Mouse (Mus musculus): Measurements from ENCODE around the gene Cadm1. TPM values are rescaled to one million over a fixed set of nuclear protein-coding genes. Genes with fewer than 3 reads are reported as not detected.

Cadm1 gene
- polyA plus RNA-seq, 1 experiment: 9.3 TPM

GRCm38 (mm10) chr9:47866001-47866400 lies 336.0 kb downstream of the Cadm1 start:
- Histone ChIP-seq H3K4me2 (ENCODE audit: low read depth) (no peak overlapping the region), H3ac (ENCODE audit: control insufficient read depth, insufficient read length) (no peak overlapping the region), H3K27me3 (ENCODE audit: control insufficient read depth, insufficient read depth, insufficient read length) (peaks cover 10% of the 10 kb centered on the region)

GRCm38 (mm10) chr9:47867474-47867873 lies 337.5 kb downstream of the Cadm1 start:
- TF ChIP-seq TCF12 (IDR thresholded peaks at IDR 0.05; ENCODE audit: insufficient read depth, poor library complexity, severe bottlenecking): no peak
- no peak for TF ChIP-seq POLR2AphosphoS2 (IDR thresholded peaks at IDR 0.05; ENCODE audit: insufficient read length, low read depth)
- no peak for TF ChIP-seq E2F4 (IDR thresholded peaks at IDR 0.05; ENCODE audit: insufficient read depth)
- TF ChIP-seq POLR2A (IDR thresholded peaks at IDR 0.05; ENCODE audit: insufficient read length, low read depth): no peak
- no peak for TF ChIP-seq REST (IDR thresholded peaks at IDR 0.05; ENCODE audit: insufficient read depth, insufficient read length)
- H3K36me3 ChIP-seq (ENCODE audit: control insufficient read depth, insufficient read depth): no peaks in the 10 kb centered on the region
- no peak overlapping the region for H3K4me2 ChIP-seq (ENCODE audit: low read depth)
- H3ac ChIP-seq (ENCODE audit: control insufficient read depth, insufficient read length): no peak overlapping the region
- no peak overlapping the region for H3K4me3 ChIP-seq
- H3K27me3 ChIP-seq (ENCODE audit: control insufficient read depth, insufficient read depth, insufficient read length): peaks cover 10% of the 10 kb centered on the region
- H3K79me2 ChIP-seq (ENCODE audit: control insufficient read depth, insufficient read depth): no peaks in the 10 kb centered on the region

More at GRCm38 (mm10) chr9:47866001-47866400, 336.0 kb downstream of the Cadm1 start:
- no peak overlapping the region for H3K4me3 ChIP-seq
- H3K36me3 ChIP-seq (ENCODE audit: control insufficient read depth, insufficient read depth): no peaks in the 10 kb centered on the region
- no peak for TF ChIP-seq SRF (IDR thresholded peaks at IDR 0.05; ENCODE audit: control insufficient read depth, insufficient read length, low read depth)
- H3K79me2 ChIP-seq (ENCODE audit: control insufficient read depth, insufficient read depth): no peaks in the 10 kb centered on the region

- H3K36me3 ChIP-seq (ENCODE audit: control insufficient read depth, insufficient read depth): no peaks in the 10 kb centered on the region
- TF ChIP-seq POLR2AphosphoS2 (IDR thresholded peaks at IDR 0.05; ENCODE audit: insufficient read length, low read depth): no peak
- H3K79me2 ChIP-seq (ENCODE audit: control insufficient read depth, insufficient read depth): no peaks in the 10 kb centered on the region
- H3K4me3 ChIP-seq: no peak overlapping the region
- H3ac ChIP-seq (ENCODE audit: control insufficient read depth, insufficient read length): no peak overlapping the region
- H3K27me3 ChIP-seq (ENCODE audit: control insufficient read depth, insufficient read depth, insufficient read length): peaks cover 10% of the 10 kb centered on the region
- no peak overlapping the region for H3K4me2 ChIP-seq (ENCODE audit: low read depth)
Measured at GRCm38 (mm10) chr9:47869661-47870060, 339.7 kb downstream of the Cadm1 start.

GRCm38 (mm10) chr9:47876557-47877206 lies 346.7 kb downstream of the Cadm1 start:
- H3ac ChIP-seq (ENCODE audit: control insufficient read depth, insufficient read length): no peak overlapping the region
- H3K4me3 ChIP-seq: no peak overlapping the region
- TF ChIP-seq MYOD1 (IDR thresholded peaks at IDR 0.05; ENCODE audit: control insufficient read depth in 1 of 3, insufficient read length in 2 of 3, low read depth in 2 of 3): no peak
- peaks cover 13% of the 10 kb centered on the region for H3K27me3 ChIP-seq (ENCODE audit: control insufficient read depth, insufficient read depth, insufficient read length)
- no peaks in the 10 kb centered on the region for H3K36me3 ChIP-seq (ENCODE audit: control insufficient read depth, insufficient read depth)
- H3K79me2 ChIP-seq (ENCODE audit: control insufficient read depth, insufficient read depth): no peaks in the 10 kb centered on the region
- H3K4me2 ChIP-seq (ENCODE audit: low read depth): no peak overlapping the region

GRCm38 (mm10) chr9:47880171-47880570 lies 350.2 kb downstream of the Cadm1 start:
- TF ChIP-seq CEBPB (IDR thresholded peaks at IDR 0.05; ENCODE audit: insufficient read depth, poor library complexity, severe bottlenecking): no peak
- TF ChIP-seq USF1 (IDR thresholded peaks at IDR 0.05; ENCODE audit: low read depth): no peak
- TF ChIP-seq REST (IDR thresholded peaks at IDR 0.05; ENCODE audit: insufficient read depth, insufficient read length): no peak
- H3K79me2 ChIP-seq (ENCODE audit: control insufficient read depth, insufficient read depth): no peaks in the 10 kb centered on the region
- no peaks in the 10 kb centered on the region for H3K36me3 ChIP-seq (ENCODE audit: control insufficient read depth, insufficient read depth)
- H3K27me3 ChIP-seq (ENCODE audit: control insufficient read depth, insufficient read depth, insufficient read length): peaks cover 21% of the 10 kb centered on the region
- H3K4me2 ChIP-seq (ENCODE audit: low read depth): no peak overlapping the region
- no peak overlapping the region for H3K4me3 ChIP-seq
- H3ac ChIP-seq (ENCODE audit: control insufficient read depth, insufficient read length): no peak overlapping the region

GRCm38 (mm10) chr9:47882372-47882771 lies 352.4 kb downstream of the Cadm1 start:
- Histone ChIP-seq H3K4me3 (no peak overlapping the region), H3ac (ENCODE audit: control insufficient read depth, insufficient read length) (no peak overlapping the region), H3K4me2 (ENCODE audit: low read depth) (no peak overlapping the region), H3K79me2 (ENCODE audit: control insufficient read depth, insufficient read depth) (no peaks in the 10 kb centered on the region), H3K36me3 (ENCODE audit: control insufficient read depth, insufficient read depth) (no peaks in the 10 kb centered on the region), H3K27me3 (ENCODE audit: control insufficient read depth, insufficient read depth, insufficient read length) (peaks cover 21% of the 10 kb centered on the region)
- TF ChIP-seq MYOG (IDR thresholded peaks at IDR 0.05; ENCODE audit: control insufficient read depth in 1 of 3, insufficient read depth in 1 of 3, insufficient read length in 2 of 3, low read depth in 2 of 3) (no peak), SRF (IDR thresholded peaks at IDR 0.05; ENCODE audit: control insufficient read depth, insufficient read length, low read depth) (no peak), E2F4 (IDR thresholded peaks at IDR 0.05; ENCODE audit: insufficient read depth) (no peak), MAX (IDR thresholded peaks at IDR 0.05; ENCODE audit: low read depth) (no peak), TCF3 (IDR thresholded peaks at IDR 0.05; ENCODE audit: insufficient read length, low read depth) (no peak), POLR2A (IDR thresholded peaks at IDR 0.05; ENCODE audit: insufficient read length, low read depth) (no peak), USF1 (IDR thresholded peaks at IDR 0.05; ENCODE audit: low read depth) (no peak), POLR2AphosphoS2 (IDR thresholded peaks at IDR 0.05; ENCODE audit: insufficient read length, low read depth) (no peak), CEBPB (IDR thresholded peaks at IDR 0.05; ENCODE audit: insufficient read depth, poor library complexity, severe bottlenecking) (no peak), REST (IDR thresholded peaks at IDR 0.05; ENCODE audit: insufficient read depth, insufficient read length) (no peak), TCF12 (IDR thresholded peaks at IDR 0.05; ENCODE audit: insufficient read depth, poor library complexity, severe bottlenecking) (no peak)
